Mouse (Mus musculus) limb, embryonic 14.5 days (tissue): Measurements from ENCODE around the gene Dync2h1. TPM values are rescaled to one million over a fixed set of nuclear protein-coding genes. Genes with fewer than 3 reads are reported as not detected.

Source experiments
- ATAC-seq: fragments of 200-750 bp; cut with Nextera tagmentation; 2 replicates; pipeline ENCODE4 v1.8.0; 2017; ENCODE audit warnings: low read depth, moderate number of reproducible peaks, moderate TSS enrichment; ENCODE audit not compliant: low FRiP score
- DNase-seq: peaks from one replicate; pipeline ENCODE4 v3.0.0-alpha.2; 2015; ENCODE audit warnings: low spot score
- H3K27ac ChIP-seq: fragments of 300-500 bp; sonication (generic); replicated peaks from 2 replicates; pipeline ENCODE4 v1.5.1; 2014; ENCODE audit warnings: low read depth, mild to moderate bottlenecking, low read length, moderate library complexity, mixed read lengths
- H3K27me3 ChIP-seq: fragments of 300-500 bp; sonication (generic); 2 replicates; pipeline ENCODE4 v1.6.1; 2014; ENCODE audit warnings: low read length, mixed read lengths; ENCODE audit not compliant: control insufficient read depth, insufficient read depth
- H3K36me3 ChIP-seq: fragments of 300-500 bp; sonication (generic); 2 replicates; pipeline ENCODE4 v1.6.1; 2014; ENCODE audit warnings: mild to moderate bottlenecking, low read length, moderate library complexity, mixed read lengths; ENCODE audit not compliant: control insufficient read depth, insufficient read depth
- H3K4me1 ChIP-seq: fragments of 300-500 bp; sonication (generic); 2 replicates; pipeline ENCODE4 v1.6.1; 2014; ENCODE audit warnings: antibody characterized with exemption, low read length, mixed read lengths; ENCODE audit not compliant: control insufficient read depth, insufficient read depth
- H3K4me2 ChIP-seq: fragments of 300-500 bp; sonication (generic); replicated peaks from 2 replicates; pipeline ENCODE4 v1.6.1; 2014; ENCODE audit warnings: low read depth, mild to moderate bottlenecking, low read length, moderate library complexity; ENCODE audit not compliant: severe bottlenecking
- H3K4me3 ChIP-seq: fragments of 300-500 bp; sonication (generic); replicated peaks from 2 replicates; pipeline ENCODE4 v1.5.1; 2014; ENCODE audit warnings: low read length
- H3K9ac ChIP-seq: fragments of 300-500 bp; sonication (generic); 2 replicates; pipeline ENCODE4 v1.6.1; 2014; ENCODE audit warnings: mild to moderate bottlenecking, low read depth, low read length, moderate library complexity; ENCODE audit not compliant: severe bottlenecking
- H3K9me3 ChIP-seq: fragments of 300-500 bp; sonication (generic); 2 replicates; pipeline ENCODE4 v1.6.1; 2016; ENCODE audit warnings: low read length; ENCODE audit not compliant: control insufficient read depth
- POLR2A ChIP-seq: fragments of 200-500 bp; IDR thresholded peaks from 2 replicates; pipeline ENCODE4 v1.8.0; 2012; ENCODE audit warnings: inconsistent platforms, mild to moderate bottlenecking, moderate library complexity, borderline replicate concordance; ENCODE audit not compliant: insufficient read depth, insufficient read length; ENCODE audit errors: extremely low read depth
- WGBS: fragments of 180-500 bp; shearing (Covaris S2); extraction: QIAGEN DNeasy Blood & Tissue Kit; methylation state at CpG from one replicate; pipeline ENCODE4 v1.1.7; 2014; 5-methylcytosine and 5-hydroxymethylcytosine counted together
- polyA plus RNA-seq, 2 experiments: library from polyadenylated mRNA; depleted of rRNA in 1 of 2; stranded (reverse) in 1 of 2; unstranded in 1 of 2; fragments of >200 nt; fragmentation: Nextera tagmentation in 1 of 2; extraction: Ambion mirVana in 1 of 2; gene quantifications; 2 replicates each; pipeline versions ENCODE4 v1.2.1 to v1.2.3; 2012 to 2014

The Dync2h1 gene
- polyA plus RNA-seq, 2 experiments = 5.1 to 17.7 TPM

DNA sequence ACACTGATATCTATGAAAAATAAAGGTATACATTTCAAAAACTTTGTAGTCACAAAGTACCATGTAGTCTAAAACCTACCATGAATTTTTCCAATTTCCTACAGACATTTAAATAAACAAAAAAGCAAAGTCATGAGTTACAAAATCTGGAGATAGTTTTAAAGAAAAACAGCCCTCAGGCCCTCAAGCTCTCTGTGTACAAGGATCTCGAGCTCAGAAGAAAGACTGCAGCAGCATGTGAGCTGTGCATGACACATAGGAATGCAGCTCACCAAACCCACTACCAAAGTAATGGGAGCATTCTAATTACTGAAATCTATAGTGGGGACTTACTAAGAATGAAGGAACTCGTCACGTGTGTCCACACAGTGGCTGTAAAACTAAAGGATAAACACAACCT, 24.5 kb downstream of the Dync2h1 start:
- no peak overlapping the region for H3K27ac ChIP-seq
- TF ChIP-seq POLR2A = no peak
- 67% methylated on average over 3 of the region's 3 CpGs for WGBS
- no peak for DNase-seq
- H3K9me3 ChIP-seq = no peaks in the 10 kb centered on the region
- H3K4me1 ChIP-seq = 0 out of 2 replicates have a peak, but pooled peaks cover 3% of the 10 kb centered on the region
- H3K36me3 ChIP-seq = peaks cover 48% of the 10 kb centered on the region
- H3K4me3 ChIP-seq = no peak overlapping the region
- no peak for ATAC-seq
- no peaks in the 10 kb centered on the region for H3K27me3 ChIP-seq
- H3K4me2 ChIP-seq = no peak overlapping the region
- no peak overlapping the region for H3K9ac ChIP-seq

DNA sequence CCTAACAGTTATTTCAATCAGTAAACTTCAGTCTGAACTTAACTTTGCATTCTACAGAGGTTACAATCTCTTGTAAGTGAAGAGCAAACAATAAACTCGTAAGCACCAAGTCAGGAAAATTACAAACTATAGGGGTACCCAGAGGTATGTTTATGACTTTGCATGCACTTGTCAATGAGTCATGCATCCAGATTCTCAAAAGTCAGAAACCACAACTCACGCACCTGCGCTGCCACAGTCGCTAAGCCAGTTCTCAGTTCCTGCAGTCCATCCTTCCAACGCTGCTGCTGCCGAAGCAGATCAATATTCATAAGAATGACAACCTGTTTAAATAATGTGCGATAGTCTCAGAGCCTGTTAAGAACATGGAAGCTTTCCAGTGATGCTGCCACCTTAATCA, 25.6 kb downstream of the Dync2h1 start:
- Histone ChIP-seq H3K27ac (no peak overlapping the region), H3K9me3 (no peaks in the 10 kb centered on the region), H3K4me3 (no peak overlapping the region), H3K4me2 (no peak overlapping the region), H3K9ac (no peak overlapping the region), H3K36me3 (peaks cover 42% of the 10 kb centered on the region), H3K4me1 (0 out of 2 replicates have a peak, but pooled peaks cover 3% of the 10 kb centered on the region), H3K27me3 (no peaks in the 10 kb centered on the region)
- no peak for TF ChIP-seq POLR2A
- 95% methylated on average over 7 of the region's 7 CpGs for WGBS
- DNase-seq = no peak
- ATAC-seq = no peak

DNA sequence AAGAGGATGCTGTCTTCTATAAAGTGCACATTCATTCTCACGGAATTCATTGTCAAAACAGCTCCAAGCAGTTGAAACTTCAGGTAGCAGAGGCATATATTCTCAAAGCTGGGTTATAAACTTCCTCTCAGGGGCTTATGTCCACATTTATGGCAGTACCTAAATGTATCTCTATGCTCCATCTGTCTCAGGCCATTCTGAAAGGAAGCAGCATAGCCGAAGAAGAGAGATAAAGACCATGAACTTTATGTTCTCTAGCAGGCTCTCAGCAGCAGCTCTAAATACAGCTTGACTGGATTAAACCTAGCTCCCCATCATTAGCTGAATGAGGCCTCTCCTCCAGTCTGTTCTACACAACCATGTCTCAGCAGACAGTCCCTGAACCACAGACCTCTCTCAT, 29.9 kb downstream of the Dync2h1 start:
- H3K4me3 ChIP-seq = no peak overlapping the region
- no peak for DNase-seq
- ATAC-seq = no peak
- no peak overlapping the region for H3K9ac ChIP-seq
- H3K36me3 ChIP-seq = peaks cover 29% of the 10 kb centered on the region
- H3K27me3 ChIP-seq = no peaks in the 10 kb centered on the region
- no peaks in the 10 kb centered on the region for H3K4me1 ChIP-seq
- WGBS = 79% methylated on average over 2 of the region's 2 CpGs
- no peaks in the 10 kb centered on the region for H3K9me3 ChIP-seq
- H3K4me2 ChIP-seq = no peak overlapping the region
- no peak for TF ChIP-seq POLR2A
- no peak overlapping the region for H3K27ac ChIP-seq

DNA sequence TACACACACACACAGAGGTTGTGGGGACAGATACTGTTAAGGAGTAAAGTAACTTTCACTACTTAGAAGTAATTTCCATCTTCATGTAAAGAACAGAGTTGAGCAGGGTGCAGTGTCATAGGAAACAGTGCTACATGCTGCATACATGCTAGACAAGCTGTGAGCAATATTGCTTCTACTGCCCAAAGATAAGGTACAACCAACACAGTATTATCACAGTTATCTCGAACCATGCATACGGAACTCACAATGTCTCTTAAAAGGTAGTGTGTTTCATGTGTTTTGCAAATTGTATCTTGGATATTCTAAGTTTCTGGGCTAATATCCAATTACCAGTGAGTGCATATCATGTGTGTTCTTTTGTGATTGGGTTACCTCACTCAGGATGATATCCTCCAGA, 61.4 kb downstream of the Dync2h1 start:
- Histone ChIP-seq H3K9ac (no peak overlapping the region), H3K4me2 (no peak overlapping the region), H3K27ac (no peak overlapping the region), H3K9me3 (no peaks in the 10 kb centered on the region), H3K27me3 (no peaks in the 10 kb centered on the region), H3K4me1 (no peaks in the 10 kb centered on the region), H3K4me3 (no peak overlapping the region), H3K36me3 (peaks cover 15% of the 10 kb centered on the region; the same call in 1 of the 2 replicates)
- WGBS = 92% methylated on average over 2 of the region's 2 CpGs
- no peak for ATAC-seq
- no peak for TF ChIP-seq POLR2A
- DNase-seq = no peak

DNA sequence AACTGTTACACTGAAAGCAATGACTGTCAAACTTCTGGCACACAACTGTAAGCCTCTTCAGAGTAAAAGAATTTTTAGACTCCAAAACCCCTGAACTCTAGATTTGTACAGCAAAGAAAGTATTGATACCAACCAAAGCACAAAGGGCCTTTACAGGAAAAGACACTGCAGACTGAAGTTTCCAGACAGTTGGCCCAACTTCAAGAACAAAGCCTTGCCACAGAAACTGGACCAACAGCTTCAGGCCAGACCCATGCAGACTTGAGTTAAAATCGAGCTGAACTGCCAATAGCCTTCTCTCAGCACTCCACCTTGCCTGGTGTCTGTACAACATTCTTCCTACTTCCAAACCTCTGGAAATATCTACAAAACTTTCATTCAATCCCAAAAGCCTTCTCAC, 74.1 kb downstream of the Dync2h1 start:
- no peak overlapping the region for H3K4me2 ChIP-seq
- WGBS = 46% methylated on average over 1 of the region's 1 CpGs
- TF ChIP-seq POLR2A = no peak
- H3K36me3 ChIP-seq = peaks cover 6% of the 10 kb centered on the region; the same call in 1 of the 2 replicates
- DNase-seq = no peak
- no peaks in the 10 kb centered on the region for H3K4me1 ChIP-seq
- H3K27me3 ChIP-seq = no peaks in the 10 kb centered on the region
- no peaks in the 10 kb centered on the region for H3K9me3 ChIP-seq
- H3K9ac ChIP-seq = no peak overlapping the region
- no peak overlapping the region for H3K27ac ChIP-seq
- no peak overlapping the region for H3K4me3 ChIP-seq
- ATAC-seq = no peak

DNA sequence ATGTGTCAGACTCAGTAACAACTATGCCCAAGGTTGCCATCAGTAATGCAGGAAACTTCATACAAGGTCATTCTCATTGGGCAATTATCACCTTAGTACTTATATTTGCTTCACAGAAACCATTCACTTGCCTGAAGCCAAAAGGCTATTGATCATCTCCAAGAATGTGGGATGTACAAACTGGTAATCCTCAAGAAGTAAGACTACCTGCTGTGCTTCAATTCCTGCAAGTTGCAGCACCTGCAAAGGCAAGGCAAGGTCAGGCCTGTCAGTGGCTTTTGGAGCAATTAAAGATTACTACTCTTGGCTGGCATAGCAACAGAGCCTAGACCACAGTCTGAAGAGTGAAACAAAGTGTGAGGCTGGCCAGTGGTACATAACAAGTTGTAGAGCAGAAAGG, 82.9 kb downstream of the Dync2h1 start:
- no peak overlapping the region for H3K27ac ChIP-seq
- no peak overlapping the region for H3K4me3 ChIP-seq
- no peaks in the 10 kb centered on the region for H3K27me3 ChIP-seq
- no peaks in the 10 kb centered on the region for H3K9me3 ChIP-seq
- no peak for ATAC-seq
- DNase-seq = no peak
- no peak overlapping the region for H3K9ac ChIP-seq
- no peak overlapping the region for H3K4me2 ChIP-seq
- TF ChIP-seq POLR2A = no peak
- H3K4me1 ChIP-seq = no peaks in the 10 kb centered on the region
- H3K36me3 ChIP-seq = peaks cover 11% of the 10 kb centered on the region; the same call in 1 of the 2 replicates
